Mouse (Mus musculus) lung, embryonic 14.5 days (tissue): ENCODE data around the gene Olfr713. TPM values are rescaled to one million over a fixed set of nuclear protein-coding genes. Genes with fewer than 3 reads are reported as not detected.

Source experiments
- ATAC-seq: fragments of 200-750 bp; cut with Nextera tagmentation; 2 replicates; pipeline ENCODE4 v1.8.0; 2017; ENCODE audit warnings: mild to moderate bottlenecking, moderate TSS enrichment, moderate library complexity; ENCODE audit not compliant: insufficient read depth
- DNase-seq: peaks from one replicate; pipeline ENCODE4 v3.0.0-alpha.2; 2015
- H3K27ac ChIP-seq: fragments of 300-500 bp; sonication (generic); 2 replicates; pipeline ENCODE4 v1.5.1; 2014; ENCODE audit warnings: low read depth, mild to moderate bottlenecking, moderate library complexity
- H3K27me3 ChIP-seq: fragments of 300-500 bp; sonication (generic); 2 replicates; pipeline ENCODE4 v1.6.1; 2014; ENCODE audit warnings: low read length, control low read depth; ENCODE audit not compliant: insufficient read depth
- H3K36me3 ChIP-seq: fragments of 300-500 bp; sonication (generic); 2 replicates; pipeline ENCODE4 v1.6.1; 2014; ENCODE audit warnings: control low read depth; ENCODE audit not compliant: insufficient read depth
- H3K4me1 ChIP-seq: fragments of 300-500 bp; sonication (generic); 2 replicates; pipeline ENCODE4 v1.6.1; 2014; ENCODE audit warnings: antibody characterized with exemption, control low read depth; ENCODE audit not compliant: insufficient read depth
- H3K4me2 ChIP-seq: fragments of 300-500 bp; sonication (generic); 2 replicates; pipeline ENCODE4 v1.6.1; 2014; ENCODE audit warnings: mild to moderate bottlenecking
- H3K4me3 ChIP-seq: fragments of 300-500 bp; sonication (generic); 2 replicates; pipeline ENCODE4 v1.5.1; 2014; ENCODE audit warnings: low read depth, low read length
- H3K9ac ChIP-seq: fragments of 300-500 bp; sonication (generic); 2 replicates; pipeline ENCODE4 v1.6.1; 2014
- H3K9me3 ChIP-seq: fragments of 300-500 bp; sonication (generic); 2 replicates; pipeline ENCODE4 v1.6.1; 2016; ENCODE audit warnings: low read depth, low read length, control low read depth
- CTCF ChIP-seq: IDR thresholded peaks from 2 replicates; pipeline ENCODE4 v1.5.1; 2016; ENCODE audit warnings: antibody characterized with exemption, low read depth
- WGBS: fragments of 180-500 bp; shearing (Covaris S2); extraction: QIAGEN DNeasy Blood & Tissue Kit; methylation state at CpG from one replicate; pipeline ENCODE4 v1.1.7; 2014; 5-methylcytosine and 5-hydroxymethylcytosine counted together
- polyA plus RNA-seq: library from polyadenylated mRNA; unstranded; fragments of >200 nt; fragmentation: Nextera tagmentation; extraction: Ambion mirVana; gene quantifications from 2 replicates; pipeline ENCODE4 v1.2.1, GENCODE M21; 2014

The Olfr713 gene
- polyA plus RNA-seq, 1 experiment from 2014 or later = not detected

GRCm38 (mm10) chr7:107044407-107044806 is 13.4 kb downstream of the Olfr713 start:
- H3K9me3 ChIP-seq = no peaks in the 10 kb centered on the region
- H3K36me3 ChIP-seq = no peaks in the 10 kb centered on the region
- no peaks in the 10 kb centered on the region for H3K27me3 ChIP-seq
- 65% methylated on average over 1 of the region's 1 CpGs for WGBS
- H3K4me3 ChIP-seq = no peak overlapping the region
- H3K27ac ChIP-seq = no peak overlapping the region
- no peak for TF ChIP-seq CTCF
- H3K4me1 ChIP-seq = no peaks in the 10 kb centered on the region
- no peak overlapping the region for H3K9ac ChIP-seq
- no peak overlapping the region for H3K4me2 ChIP-seq
- ATAC-seq = no peak
- no peak for DNase-seq

GRCm38 (mm10) chr7:107045833-107046232 is 14.9 kb downstream of the Olfr713 start:
- no peak overlapping the region for H3K4me2 ChIP-seq
- H3K9me3 ChIP-seq = no peaks in the 10 kb centered on the region
- H3K4me1 ChIP-seq = no peaks in the 10 kb centered on the region
- H3K27ac ChIP-seq = no peak overlapping the region
- peak; percentile 85 for DNase-seq
- H3K9ac ChIP-seq = no peak overlapping the region
- WGBS = 1% methylated on average over 5 of the region's 5 CpGs
- no peak overlapping the region for H3K4me3 ChIP-seq
- no peaks in the 10 kb centered on the region for H3K36me3 ChIP-seq
- peak; percentile 59 for TF ChIP-seq CTCF
- no peak for ATAC-seq
- H3K27me3 ChIP-seq = no peaks in the 10 kb centered on the region

- TF ChIP-seq CTCF = no peak
- Histone ChIP-seq H3K4me1 (no peaks in the 10 kb centered on the region), H3K27me3 (no peaks in the 10 kb centered on the region), H3K4me3 (no peak overlapping the region), H3K27ac (no peak overlapping the region), H3K9me3 (no peaks in the 10 kb centered on the region), H3K4me2 (no peak overlapping the region), H3K9ac (no peak overlapping the region), H3K36me3 (no peaks in the 10 kb centered on the region)
- DNase-seq = peak; percentile 3
- no peak for ATAC-seq
- WGBS = 26% methylated on average over 3 of the region's 3 CpGs
Measured at GRCm38 (mm10) chr7:107047578-107047977, 16.6 kb downstream of the Olfr713 start.

- Histone ChIP-seq H3K27ac (no peak within 1 kb of the TSS), H3K27me3 (no peaks in the 10 kb centered on the region), H3K9ac (no peak within 1 kb of the TSS), H3K4me2 (no peak within 1 kb of the TSS), H3K4me1 (no peaks in the 10 kb centered on the region), H3K36me3 (no peaks in the 10 kb centered on the region), H3K4me3 (no peak within 1 kb of the TSS), H3K9me3 (no peaks in the 10 kb centered on the region)
- no peak for ATAC-seq
- 84% methylated on average over 2 of the region's 2 CpGs for WGBS
- no peak for DNase-seq
- TF ChIP-seq CTCF = no peak
Measured at GRCm38 (mm10) chr7:107070681-107071080, 39.7 kb downstream of the Olfr713 start, which contains the start of gene Olfr714. Olfr714 (plus strand) TSS chr7:107070981.

Other genes with a start within 250 kb of the Olfr713 start
- gene Olfr699, start 238.0 kb upstream of the Olfr713 start, polyA plus RNA-seq = not detected in 2 replicates
- not detected in 2 replicates for gene Olfr700, start 222.3 kb upstream of the Olfr713 start, polyA plus RNA-seq
- not detected in 2 replicates for gene Olfr701, start 217.0 kb upstream of the Olfr713 start, polyA plus RNA-seq
- gene Olfr702, start 197.3 kb upstream of the Olfr713 start, polyA plus RNA-seq = not detected in 2 replicates
- not detected in 2 replicates for gene Olfr703, start 187.8 kb upstream of the Olfr713 start, polyA plus RNA-seq
- gene Olfr704, start 168.0 kb upstream of the Olfr713 start, polyA plus RNA-seq = not detected in 2 replicates
- not detected in 2 replicates for gene Olfr705, start 154.3 kb upstream of the Olfr713 start, polyA plus RNA-seq
- not detected in 2 replicates for gene Olfr706, start 143.0 kb upstream of the Olfr713 start, polyA plus RNA-seq
- gene Olfr707, start 129.9 kb upstream of the Olfr713 start, polyA plus RNA-seq = not detected in 2 replicates
- gene Olfr1532-ps1, start 123.2 kb upstream of the Olfr713 start, polyA plus RNA-seq = not detected in 2 replicates
- not detected in 2 replicates for gene Olfr709-ps1, start 99.0 kb upstream of the Olfr713 start, polyA plus RNA-seq
- gene Olfr710, start 82.9 kb upstream of the Olfr713 start, polyA plus RNA-seq = not detected in 2 replicates
- not detected in 2 replicates for gene Olfr6, start 67.2 kb upstream of the Olfr713 start, polyA plus RNA-seq
- not detected in 2 replicates for gene Olfr711, start 55.7 kb upstream of the Olfr713 start, polyA plus RNA-seq
- not detected in 2 replicates for gene Olfr2, start 25.1 kb upstream of the Olfr713 start, polyA plus RNA-seq
- not detected in 2 replicates for gene Olfr714, start 39.8 kb downstream of the Olfr713 start, polyA plus RNA-seq
- not detected in 2 replicates for gene Olfr17, start 62.0 kb downstream of the Olfr713 start, polyA plus RNA-seq
- gene Olfr715b, start 79.2 kb downstream of the Olfr713 start, polyA plus RNA-seq = not detected in 2 replicates
- gene Olfr715, start 99.9 kb downstream of the Olfr713 start, polyA plus RNA-seq = not detected in 2 replicates
- not detected in 2 replicates for gene Olfr716, start 107.2 kb downstream of the Olfr713 start, polyA plus RNA-seq
- not detected in 2 replicates for gene Nlrp14, start 135.8 kb downstream of the Olfr713 start, polyA plus RNA-seq
- gene Rbmxl2, start 178.3 kb downstream of the Olfr713 start, polyA plus RNA-seq = not detected in 2 replicates